Mouse (Mus musculus) central nervous system, embryonic 11.5 days (tissue): ENCODE measurements around the gene Snx25. TPM values are rescaled to one million over a fixed set of nuclear protein-coding genes. Genes with fewer than 3 reads are reported as not detected.

Experiments
- polyA plus RNA-seq: library from polyadenylated mRNA; depleted of rRNA; stranded (reverse); fragments of >200 nt; gene quantifications from 2 replicates; pipeline ENCODE4 v1.2.3, GENCODE M21; 2012; rRNA removed

Snx25 gene
- polyA plus RNA-seq: 11.4 and 23.1 TPM in 2 replicates

DNA sequence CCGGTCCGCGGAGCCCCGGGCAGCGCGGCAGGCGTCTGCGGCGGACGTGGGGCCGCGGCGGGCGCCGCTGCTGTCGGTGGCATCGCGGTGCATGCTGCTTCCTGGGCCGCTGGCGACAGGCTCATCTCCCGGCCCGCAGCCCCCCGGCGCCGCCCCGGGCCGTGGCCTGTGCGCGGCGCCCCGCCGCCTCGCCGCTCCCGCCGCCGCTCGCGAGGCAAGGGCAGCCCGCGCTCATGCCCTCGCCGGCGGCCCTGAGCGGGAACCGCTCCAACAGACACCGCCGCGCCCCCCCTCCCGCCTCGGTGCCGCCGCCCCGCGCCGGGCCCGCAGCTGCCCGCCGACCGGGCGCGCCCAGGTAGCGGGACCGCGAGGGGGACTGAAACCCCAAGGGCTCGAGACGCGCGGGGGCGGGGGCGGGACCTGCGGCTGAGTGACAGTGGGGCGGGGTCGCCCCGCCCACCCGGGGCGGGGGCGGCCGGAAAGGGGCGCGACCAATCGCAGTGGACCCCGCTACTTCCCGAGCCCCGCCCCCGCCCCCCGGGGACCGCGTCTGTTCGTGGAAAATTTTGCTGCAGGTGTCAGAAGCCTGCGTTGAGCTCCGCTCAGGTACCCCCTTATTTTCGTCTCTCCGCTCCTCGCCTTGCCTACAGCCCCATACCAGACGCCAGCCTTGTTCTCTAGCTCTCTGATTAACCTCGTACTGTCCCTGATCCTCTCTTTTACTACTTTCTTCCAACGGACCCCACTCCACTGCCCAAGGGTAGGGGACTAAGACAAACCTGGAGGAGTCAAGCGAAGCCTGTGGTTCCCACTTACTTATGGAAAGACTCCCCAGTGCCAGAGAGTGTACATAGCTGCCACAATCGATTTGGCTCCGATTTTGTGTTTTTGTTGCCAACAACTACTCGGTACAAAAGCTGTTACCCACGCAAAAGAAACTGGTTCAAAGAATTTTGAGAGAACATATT, at the start of gene Snx25:
Gene Snx25 (minus strand): TSS at position 96 of the 968 bp plus-strand sequence.

DNA sequence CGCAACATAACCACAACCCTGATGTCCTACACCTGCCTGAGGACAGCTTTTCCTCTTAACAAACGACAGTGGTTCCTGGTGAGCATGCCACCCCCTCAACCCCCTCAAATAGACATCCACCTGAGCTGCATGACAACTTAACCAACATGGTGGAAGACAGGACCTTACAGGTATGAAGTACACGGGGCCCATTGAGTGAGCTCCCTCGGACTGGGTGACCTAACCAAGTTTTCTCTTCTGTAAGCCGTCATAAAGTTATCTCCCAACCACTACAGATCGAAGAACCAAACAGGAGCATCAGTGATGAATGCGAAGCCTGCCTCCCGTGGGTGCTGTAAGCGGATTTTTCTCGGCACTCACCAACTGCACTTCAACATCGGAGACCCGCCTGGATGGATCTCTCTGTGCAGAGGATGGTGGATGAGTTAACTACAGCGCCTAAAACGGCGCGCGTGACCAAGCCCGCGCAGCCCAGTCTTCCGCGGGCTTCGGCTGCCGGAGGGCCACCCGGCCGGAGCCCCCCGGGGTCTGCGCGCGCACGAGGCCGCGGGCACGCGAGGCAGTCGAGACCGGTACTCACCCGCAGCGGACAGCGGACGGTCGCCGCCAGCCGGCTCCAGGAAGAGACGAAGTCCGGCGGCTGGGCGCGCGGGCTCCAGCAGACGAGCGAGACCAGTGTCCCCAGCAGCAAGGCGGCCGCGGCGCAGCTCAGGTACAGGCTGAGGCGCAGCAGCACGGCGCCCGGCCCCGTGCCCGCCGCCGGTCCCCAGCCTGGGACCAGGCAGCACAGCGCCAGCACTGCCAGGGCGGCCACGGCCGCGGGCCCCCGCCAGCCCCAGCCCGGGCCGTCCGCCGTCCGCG, 527 bp downstream of the Snx25 start, which contains the start of gene Cfap97:
Gene Cfap97 (plus strand): TSS at position 570 of the 861 bp plus-strand sequence.

DNA sequence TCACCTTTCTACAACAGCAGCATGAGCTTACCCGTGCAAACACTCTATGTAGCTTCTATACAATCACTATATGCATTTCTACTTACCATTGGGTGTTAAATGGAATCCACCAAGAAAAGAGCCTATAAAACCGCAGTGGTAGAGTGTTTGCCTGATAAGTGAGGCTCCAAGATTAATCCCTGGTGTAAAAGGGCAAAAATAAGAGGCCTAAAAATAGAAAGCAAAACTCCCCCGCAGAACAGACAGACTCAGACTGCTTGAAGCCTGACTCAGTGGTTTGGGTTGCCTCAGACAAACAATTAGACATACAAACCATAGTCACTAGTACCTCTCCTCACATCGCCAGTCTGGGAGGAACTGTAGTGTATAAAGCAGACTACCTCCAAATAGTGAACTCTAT, 146.4 kb downstream of the Snx25 start, which contains the start of gene Ankrd37:
Gene Ankrd37 (minus strand): TSS at position 112 of the 400 bp plus-strand sequence.

DNA sequence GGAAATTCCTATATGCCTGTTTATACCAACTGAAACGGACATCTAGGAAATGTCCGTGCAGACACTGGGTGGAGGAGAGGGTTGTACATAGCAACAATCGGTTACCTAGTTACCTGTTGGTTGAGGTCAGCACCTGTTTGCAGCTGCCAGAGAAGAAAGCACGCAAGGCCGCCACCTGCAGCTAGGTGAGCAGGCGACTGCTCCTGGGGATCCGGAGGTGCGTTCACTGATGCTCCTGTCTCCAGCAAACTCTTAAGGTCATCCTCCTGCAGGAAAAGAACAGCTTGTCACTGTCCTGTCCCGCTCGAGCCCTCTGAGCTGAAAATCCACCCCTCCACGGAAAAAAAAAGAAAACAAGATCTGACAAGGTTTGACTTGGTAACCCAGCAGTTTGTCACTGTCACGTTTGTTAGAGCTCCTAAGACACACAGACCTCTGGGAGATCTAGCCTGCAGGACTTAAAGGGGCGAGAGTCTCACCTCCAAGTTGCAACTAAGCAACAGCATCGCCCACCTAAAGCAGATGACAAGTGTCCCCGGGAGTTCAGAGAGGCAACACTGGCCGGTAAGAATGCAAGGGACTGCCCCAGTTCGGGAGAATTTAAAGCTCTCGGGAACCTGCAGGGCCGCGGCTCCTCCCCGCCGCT, 152.7 kb downstream of the Snx25 start, which contains the start of gene Lrp2bp:
Gene Lrp2bp (plus strand): TSS at position 166 of the 646 bp plus-strand sequence.

Other genes starting within 250 kb of the Snx25 start
- gene Ccdc110, start 217.5 kb downstream of the Snx25 start, polyA plus RNA-seq: 0.11 TPM in 2 replicates
- 4.1 and 4.6 TPM in 2 replicates for gene 1700029J07Rik, start 176.9 kb downstream of the Snx25 start, polyA plus RNA-seq
- 31.7 and 45.2 TPM in 2 replicates for gene Ufsp2, start 176.6 kb downstream of the Snx25 start, polyA plus RNA-seq
- gene Lrp2bp, start 152.9 kb downstream of the Snx25 start, polyA plus RNA-seq: 0.10 and 0.14 TPM in 2 replicates
- gene Ankrd37, start 146.5 kb downstream of the Snx25 start, polyA plus RNA-seq: 12.9 and 18.6 TPM in 2 replicates
- gene Cfap97, start 388 bp downstream of the Snx25 start, polyA plus RNA-seq: 8.1 and 16.2 TPM in 2 replicates
- 405 and 436 TPM in 2 replicates for gene Slc25a4, start 59.1 kb upstream of the Snx25 start, polyA plus RNA-seq
- gene Helt, start 142.5 kb upstream of the Snx25 start, polyA plus RNA-seq: 8.4 and 19.2 TPM in 2 replicates